Mouse (Mus musculus): ENCODE data around the gene Gm21800. TPM values are rescaled to one million over a fixed set of nuclear protein-coding genes. Genes with fewer than 3 reads are reported as not detected.
"Not testable (repeated sequence)": the region's sequence is repeated elsewhere in the genome, so short reads cannot be mapped to it uniquely, and the experiment has no call there.

Gene Gm21800
- polyA plus RNA-seq (2015; fragmentation: Nextera tagmentation; extraction: Ambion mirVana), result not detected in 2 replicates

GRCm38 (mm10) chrY:41406198-41406597 lies at the start of gene Gm21800:
Gene Gm21800 (plus strand): TSS chrY:41406498.
- H3K27me3 ChIP-seq; H3K4me2 ChIP-seq; H3K9me3 ChIP-seq; H3K27ac ChIP-seq; H3K9ac ChIP-seq; H3K4me1 ChIP-seq (replicated peaks); ATAC-seq (ENCODE audit: low FRiP score); H3K36me3 ChIP-seq; H3K4me3 ChIP-seq: not testable (repeated sequence)
- WGBS, result 50% methylated on average over 1 of the region's 3 CpGs

Measured in hindbrain, embryonic 13.5 days (tissue).